Mouse (Mus musculus) MEL (cell line): Measurements from ENCODE around the gene Soat2. TPM values are rescaled to one million over a fixed set of nuclear protein-coding genes. Genes with fewer than 3 reads are reported as not detected.
A peak's percentile ranks its signal among the peaks of the same experiment; 100 is the strongest.

Experiments used
- DNase-seq: peaks from one replicate; pipeline ENCODE4 v3.0.0; 2011; ENCODE audit warnings: low read depth, low spot score
- H3K27ac ChIP-seq: 2 replicates; pipeline ENCODE4 v1.5.1; 2012; ENCODE audit warnings: low read depth, mild to moderate bottlenecking, control low read depth, low read length, moderate library complexity; ENCODE audit not compliant: control insufficient read depth
- H3K27me3 ChIP-seq, 2 experiments: fragments of 150-350 bp in 1 of 2; sonication (generic) in 1 of 2; 2 replicates each; pipeline ENCODE4 v1.6.1; 2012; ENCODE audit warnings: low read length in 2 of 2, mild to moderate bottlenecking in 2 of 2, improper control_type of control experiment in 1 of 2, moderate library complexity in 1 of 2; ENCODE audit not compliant: insufficient read depth in 2 of 2, control insufficient read depth in 1 of 2
- H3K36me3 ChIP-seq, 2 experiments: 2 replicates each; pipeline ENCODE4 v1.6.1; 2012 to 2014; ENCODE audit warnings: low read length in 2 of 2, improper control_type of control experiment in 1 of 2, inconsistent platforms in 1 of 2, mild to moderate bottlenecking in 1 of 2; ENCODE audit not compliant: insufficient read depth in 2 of 2, control insufficient read depth in 1 of 2
- H3K4me1 ChIP-seq, 2 experiments: fragments of 150-350 bp in 1 of 2; sonication (generic) in 1 of 2; 2 replicates each; pipeline ENCODE4 v1.6.1; 2012; ENCODE audit warnings: low read length in 2 of 2, improper control_type of control experiment in 1 of 2, mild to moderate bottlenecking in 1 of 2; ENCODE audit not compliant: insufficient read depth in 2 of 2, control insufficient read depth in 1 of 2
- H3K4me3 ChIP-seq, 2 experiments: fragments of 150-350 bp in 1 of 2; sonication (generic) in 1 of 2; 2 replicates each; pipeline ENCODE4 v1.5.1; 2012; ENCODE audit warnings: low read depth in 2 of 2, low read length in 2 of 2, mild to moderate bottlenecking in 2 of 2, moderate library complexity in 2 of 2, control low read depth in 1 of 2, improper control_type of control experiment in 1 of 2; ENCODE audit not compliant: control insufficient read depth in 1 of 2, insufficient read depth in 1 of 2
- H3K79me2 ChIP-seq: 2 replicates; pipeline ENCODE4 v1.6.1; 2012; ENCODE audit warnings: mild to moderate bottlenecking, low read length, moderate library complexity; ENCODE audit not compliant: control insufficient read depth, poor library complexity, insufficient read depth
- H3K9ac ChIP-seq: 2 replicates; pipeline ENCODE4 v1.6.1; 2012; ENCODE audit warnings: low read depth, mild to moderate bottlenecking, control low read depth, low read length, moderate library complexity; ENCODE audit not compliant: control insufficient read depth, poor library complexity, severe bottlenecking
- H3K9me3 ChIP-seq: fragments of 150-350 bp; sonication (generic); replicated peaks from 2 replicates; pipeline ENCODE4 v1.6.1; 2012; ENCODE audit warnings: mild to moderate bottlenecking, low read length, improper control_type of control experiment, moderate library complexity; ENCODE audit not compliant: insufficient read depth
- BHLHE40 ChIP-seq: IDR thresholded peaks from 2 replicates; pipeline ENCODE4 v1.6.1; 2012; ENCODE audit warnings: low read depth, mild to moderate bottlenecking, inconsistent platforms, low read length, improper control_type of control experiment, borderline replicate concordance
- ELF1 ChIP-seq: IDR thresholded peaks from 2 replicates; pipeline ENCODE4 v1.6.1; 2014; ENCODE audit warnings: low read depth, mild to moderate bottlenecking, inconsistent platforms, low read length, improper control_type of control experiment, moderate library complexity
- GATA1 ChIP-seq: IDR thresholded peaks from 2 replicates; pipeline ENCODE4 v1.6.1; 2011; ENCODE audit warnings: low read depth, low read length, improper control_type of control experiment
- HCFC1 ChIP-seq: IDR thresholded peaks from 2 replicates; pipeline ENCODE4 v1.6.1; 2012; ENCODE audit warnings: low read depth, mild to moderate bottlenecking, inconsistent platforms, low read length, improper control_type of control experiment, moderate library complexity
- JUND ChIP-seq: IDR thresholded peaks from 2 replicates; pipeline ENCODE4 v1.6.1; 2011; ENCODE audit warnings: low read depth, mild to moderate bottlenecking, improper control_type of control experiment, low read length
- MAFK ChIP-seq: IDR thresholded peaks from 2 replicates; pipeline ENCODE4 v1.6.1; 2011; ENCODE audit warnings: low read depth, mild to moderate bottlenecking, low read length, improper control_type of control experiment, borderline replicate concordance
- MAX ChIP-seq: IDR thresholded peaks from 2 replicates; pipeline ENCODE4 v1.6.1; 2011; ENCODE audit warnings: low read length, improper control_type of control experiment
- MYC ChIP-seq: IDR thresholded peaks from 2 replicates; pipeline ENCODE4 v1.6.1; 2011; ENCODE audit warnings: low read depth, mild to moderate bottlenecking, low read length, improper control_type of control experiment, moderate library complexity
- NRF1 ChIP-seq: IDR thresholded peaks from 2 replicates; pipeline ENCODE4 v1.6.1; 2014; ENCODE audit warnings: low read depth, mild to moderate bottlenecking, inconsistent platforms, low read length, improper control_type of control experiment, moderate library complexity; ENCODE audit not compliant: poor library complexity, insufficient read depth, severe bottlenecking
- RAD21 ChIP-seq: IDR thresholded peaks from 2 replicates; pipeline ENCODE4 v1.6.1; 2011; ENCODE audit warnings: mild to moderate bottlenecking, low read depth, low read length, improper control_type of control experiment
- RCOR1 ChIP-seq: IDR thresholded peaks from 2 replicates; pipeline ENCODE4 v1.6.1; 2012; ENCODE audit warnings: low read depth, mild to moderate bottlenecking, inconsistent platforms, low read length, improper control_type of control experiment
- SIN3A ChIP-seq: IDR thresholded peaks from 2 replicates; pipeline ENCODE4 v1.6.1; 2012; ENCODE audit warnings: low read length, improper control_type of control experiment, inconsistent platforms
- TCF12 ChIP-seq: IDR thresholded peaks from 2 replicates; pipeline ENCODE4 v1.6.1; 2014; ENCODE audit warnings: low read depth, mild to moderate bottlenecking, inconsistent platforms, low read length, improper control_type of control experiment, moderate library complexity
- USF1 ChIP-seq: IDR thresholded peaks from 2 replicates; pipeline ENCODE4 v1.6.1; 2014; ENCODE audit warnings: low read depth, mild to moderate bottlenecking, inconsistent platforms, low read length, improper control_type of control experiment, moderate library complexity
- ZC3H11A ChIP-seq: IDR thresholded peaks from 2 replicates; pipeline ENCODE4 v1.6.1; 2012; ENCODE audit warnings: low read depth, mild to moderate bottlenecking, inconsistent platforms, low read length, improper control_type of control experiment
- ZKSCAN1 ChIP-seq: IDR thresholded peaks from 2 replicates; pipeline ENCODE4 v1.6.1; 2012; ENCODE audit warnings: low read depth, mild to moderate bottlenecking, inconsistent platforms, low read length, improper control_type of control experiment, moderate library complexity
- ZMIZ1 ChIP-seq: IDR thresholded peaks from 2 replicates; pipeline ENCODE4 v1.6.1; 2012; ENCODE audit warnings: low read depth, mild to moderate bottlenecking, inconsistent platforms, low read length, improper control_type of control experiment, moderate library complexity
- polyA plus RNA-seq, 2 experiments: library from polyadenylated mRNA; stranded (reverse) in 1 of 2; unstranded in 1 of 2; fragments of >175 nt in 1 of 2; fragments of >200 nt in 1 of 2; gene quantifications; 2 replicates each; pipeline versions ENCODE4 v1.2.1 to v1.2.4; 2012; ENCODE audit warnings: low replicate concordance in 2 of 2, low read depth in 1 of 2; ENCODE audit not compliant: insufficient read length in 2 of 2, insufficient read depth in 1 of 2, missing spikeins in 1 of 2
- total RNA-seq: library from RNA; depleted of rRNA; stranded (reverse); fragments of 300-350 nt; gene quantifications from 2 replicates; pipeline ENCODE4 v1.2.3, GENCODE M21; 2012

Gene Soat2
- total and polyA plus RNA-seq, 3 experiments, result 20.0 to 44.8 TPM; not detected in 1

- TF ChIP-seq TCF12, result peak; percentile 69
- TF ChIP-seq ZC3H11A, result no peak
- no peak; the same call in none of the 2 replicates for TF ChIP-seq MYC
- peak; percentile 88 for TF ChIP-seq SIN3A
- TF ChIP-seq MAFK, result no peak
- peak; percentile 93 for TF ChIP-seq ELF1
- TF ChIP-seq MAX, result peak; percentile 29; the same call in 1 of the 2 replicates
- no peak for TF ChIP-seq RAD21
- TF ChIP-seq ZMIZ1, result peak; percentile 70; the same call in 1 of the 2 replicates
- TF ChIP-seq RCOR1, result 0 out of 2 replicates have a peak, but pooled peaks have one; percentile 62
- TF ChIP-seq GATA1, result no peak
- TF ChIP-seq HCFC1, result peak; percentile 93
Measured at GRCm38 (mm10) chr15:102202971-102203834, 52.9 kb downstream of the Soat2 start, which contains the start of gene Zfp740 (continued).

DNA sequence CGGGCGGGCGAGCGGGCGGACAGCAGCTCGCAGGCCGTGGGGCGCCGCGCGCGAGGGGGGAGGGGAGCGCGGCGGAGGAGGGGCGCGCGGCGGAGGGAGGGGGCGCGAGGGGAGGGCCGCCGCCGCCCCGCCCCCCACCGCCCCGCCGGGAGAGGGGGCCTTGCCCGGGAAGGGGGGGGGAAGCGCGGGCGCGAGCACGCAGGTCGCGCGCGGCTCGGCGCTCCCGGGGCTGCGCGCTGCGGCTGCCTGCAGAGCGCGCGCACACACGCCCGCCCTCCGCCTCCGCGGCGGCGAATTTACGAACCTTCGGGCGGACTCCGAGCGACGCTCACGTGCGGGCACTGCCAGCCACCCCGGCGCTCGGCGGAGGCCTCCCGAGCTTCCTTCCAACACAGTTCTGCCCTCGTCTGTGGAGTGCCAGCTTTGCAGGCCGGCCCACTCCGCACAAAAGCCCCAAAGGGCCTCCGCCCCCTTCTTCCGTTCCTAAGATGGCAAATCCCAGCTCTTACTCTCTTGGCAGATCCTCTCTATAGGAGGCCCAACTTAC is 53.6 kb downstream of the Soat2 start:
- peak; percentile 80 for DNase-seq
- Histone ChIP-seq H3K27me3 (no peaks in the 10 kb centered on the region), H3K9ac (peak overlapping the region; percentile 97), H3K36me3 (peaks cover 4 to 37% of the 10 kb centered on the region in 2 experiments), H3K4me3 (peak overlapping the region; percentile 93 to 97), H3K4me1 (peaks cover 13 to 21% of the 10 kb centered on the region in 2 experiments), H3K79me2 (peaks cover 8% of the 10 kb centered on the region), H3K27ac (peak overlapping the region; percentile 96), H3K9me3 (no peaks in the 10 kb centered on the region)
- no peak for TF ChIP-seq ZKSCAN1
- TF ChIP-seq BHLHE40, result peak; percentile 91
- TF ChIP-seq JUND, result no peak
- TF ChIP-seq USF1, result peak; percentile 21; the same call in 1 of the 2 replicates
- peak; percentile 59; the same call in 1 of the 2 replicates for TF ChIP-seq NRF1
- TF ChIP-seq MAX, result peak; percentile 53
